ENCODE assay signal across 25 mouse cellular contexts in genomic region chr9:29326283-29326682, GRCm38 (mm10).
"Had no signal": no experiment of that assay in that cellular context is flagged by ENCODE, and none has a peak within 500 bp of the region (broad histone marks: within the 10 kb centered on the region; RNA-seq: fewer than 3 reads in every experiment).

No protein-coding gene starts in this region.

- H3K36me3 ChIP-seq: heart, embryonic 13.5 days; heart, embryonic 15.5 days; hindbrain, embryonic 13.5 days; hindbrain, embryonic 15.5 days; kidney, embryonic 15.5 days; limb, embryonic 13.5 days; limb, embryonic 15.5 days had no signal

- H3K27ac ChIP-seq: heart, adult 2 months; heart, embryonic 13.5 days; heart, embryonic 15.5 days; hindbrain, embryonic 13.5 days; hindbrain, embryonic 15.5 days; hindbrain, postnatal 0 days; kidney, embryonic 15.5 days; kidney, postnatal 0 days; limb, embryonic 13.5 days; limb, embryonic 15.5 days had no signal

- H3K4me1 ChIP-seq: heart, embryonic 13.5 days; heart, embryonic 15.5 days; hindbrain, embryonic 13.5 days; hindbrain, embryonic 15.5 days; limb, embryonic 13.5 days; limb, embryonic 15.5 days had no signal

- H3K27me3 ChIP-seq: heart, embryonic 13.5 days; heart, embryonic 15.5 days; hindbrain, embryonic 13.5 days; hindbrain, embryonic 15.5 days; kidney, embryonic 15.5 days had no signal

- ATAC-seq: hindbrain, postnatal 0 days; intestine, embryonic 16.5 days had no signal

- H3K9me3 ChIP-seq: heart, embryonic 13.5 days; heart, embryonic 15.5 days; hindbrain, embryonic 13.5 days; hindbrain, embryonic 15.5 days; kidney, embryonic 15.5 days; limb, embryonic 13.5 days; limb, embryonic 15.5 days had no signal

- H3K9ac ChIP-seq: heart, embryonic 13.5 days; heart, embryonic 15.5 days; hindbrain, embryonic 13.5 days; hindbrain, embryonic 15.5 days; kidney, embryonic 15.5 days; limb, embryonic 13.5 days; limb, embryonic 15.5 days had no signal

- H3K4me2 ChIP-seq: heart, embryonic 11.5 days; heart, embryonic 13.5 days; heart, embryonic 15.5 days; hindbrain, embryonic 13.5 days; hindbrain, embryonic 15.5 days; kidney, embryonic 15.5 days; limb, embryonic 13.5 days; limb, embryonic 15.5 days had no signal

- DNase-seq: gastrocnemius, postnatal 14 days; gastrocnemius, postnatal 36 days; heart, adult 11 months; heart, adult 2 months; heart, postnatal 14 days; heart, postnatal 36 days; kidney, adult 11 months; kidney, adult 2 months; kidney, adult 9 months; kidney, postnatal 14 days; kidney, postnatal 36 days; layer of hippocampus, adult 9-11 months; layer of hippocampus, postnatal 36 days; left cerebral cortex, postnatal 4 days had no signal

- H3K4me3 ChIP-seq: heart, adult 2 months; heart, embryonic 13.5 days; heart, embryonic 15.5 days; hindbrain, embryonic 13.5 days; hindbrain, embryonic 15.5 days; kidney, embryonic 15.5 days; limb, embryonic 13.5 days; limb, embryonic 15.5 days had no signal
